Mouse (Mus musculus): ENCODE data around the gene Zswim3. TPM values are rescaled to one million over a fixed set of nuclear protein-coding genes. Genes with fewer than 3 reads are reported as not detected.
A peak's percentile ranks its signal among the peaks of the same experiment; 100 is the strongest.

The Zswim3 gene
- total and polyA plus RNA-seq, 2 experiments: 0.82 to 0.83 TPM

DNA sequence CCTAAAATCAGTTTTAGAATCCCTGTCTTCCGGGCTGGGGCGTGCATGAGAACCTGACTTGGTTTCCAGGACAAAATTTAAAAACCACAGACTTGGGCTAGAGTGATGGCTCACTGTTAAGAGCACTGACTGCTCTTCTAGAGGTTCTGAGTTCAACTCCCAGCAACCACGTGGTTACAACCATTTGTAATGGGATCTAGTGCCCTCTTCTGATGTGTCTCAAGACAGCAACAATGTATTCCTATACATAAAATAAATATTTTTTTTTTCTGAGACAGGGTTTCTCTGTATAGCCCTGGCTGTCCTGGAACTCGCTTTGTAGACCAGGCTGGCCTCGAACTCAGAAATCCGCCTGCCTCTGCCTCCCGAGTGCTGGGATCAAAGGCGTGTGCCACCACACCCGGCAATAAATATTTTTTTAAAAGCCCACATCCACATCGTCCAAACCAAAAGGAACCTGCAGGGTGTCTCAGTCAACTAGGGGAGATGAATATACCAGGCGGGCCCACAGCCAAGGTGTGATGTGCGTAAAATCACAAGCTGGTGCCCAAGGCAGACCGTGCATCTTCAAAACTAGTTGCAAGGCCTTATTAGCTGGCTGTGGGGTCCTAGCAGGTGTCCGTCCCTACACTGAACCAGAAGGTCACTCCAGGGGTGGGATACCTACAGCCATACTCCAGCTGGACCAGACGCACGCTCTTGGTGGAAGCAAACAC is 27.3 kb downstream of the Zswim3 start:
- no peak overlapping the region for H3K27ac ChIP-seq (replicated peaks; ENCODE audit: insufficient read depth, low read depth, low read length)
- no peaks in the 10 kb centered on the region; the same call in 1 of the 2 replicates for H3K79me2 ChIP-seq (ENCODE audit: control insufficient read depth, insufficient read depth, low read length)
- TF ChIP-seq CTCF (IDR thresholded peaks at IDR 0.05; ENCODE audit: low read depth, low read length) (no peak), POLR2A (IDR thresholded peaks at IDR 0.05; ENCODE audit: extremely low read depth, insufficient read depth, low read length) (no peak)
- H3K27me3 ChIP-seq (ENCODE audit: control insufficient read depth, insufficient read depth, low read length): no peaks in the 10 kb centered on the region
- peaks cover 7% of the 10 kb centered on the region; the same call in 1 of the 2 replicates for H3K4me1 ChIP-seq (ENCODE audit: control insufficient read depth, insufficient read depth, low read length)
- WGBS: 67% methylated on average over 16 of the region's 16 CpGs
- DNase-seq (ENCODE audit: extremely low read depth, low read depth, low spot score): no peak
- H3K4me3 ChIP-seq (ENCODE audit: insufficient read depth, low read depth, low read length): peak overlapping the region; percentile 62; the same call in 1 of the 2 replicates
- no peak overlapping the region for H3K9ac ChIP-seq (ENCODE audit: low read depth, low read length)
- H3K36me3 ChIP-seq (ENCODE audit: control insufficient read depth, insufficient read depth, low read length): no peaks in the 10 kb centered on the region

GRCm38 (mm10) chr2:164832748-164833301 is 27.9 kb downstream of the Zswim3 start, which contains the start of gene Ctsa:
Gene Ctsa (plus strand): TSS chr2:164832873.
- no peaks in the 10 kb centered on the region; the same call in 1 of the 2 replicates for H3K79me2 ChIP-seq (ENCODE audit: control insufficient read depth, insufficient read depth, low read length)
- H3K4me3 ChIP-seq (ENCODE audit: insufficient read depth, low read depth, low read length): peak within 1 kb of the TSS; percentile 62
- H3K4me1 ChIP-seq (ENCODE audit: control insufficient read depth, insufficient read depth, low read length): peaks cover 7% of the 10 kb centered on the region; the same call in 1 of the 2 replicates
- peak within 1 kb of the TSS; percentile 83 for H3K27ac ChIP-seq (replicated peaks; ENCODE audit: insufficient read depth, low read depth, low read length)
- DNase-seq (ENCODE audit: extremely low read depth, low read depth, low spot score): peak; percentile 55
- TF ChIP-seq POLR2A (IDR thresholded peaks at IDR 0.05; ENCODE audit: extremely low read depth, insufficient read depth, low read length) (0 out of 2 replicates have a peak, but pooled peaks have one; percentile 40), CTCF (IDR thresholded peaks at IDR 0.05; ENCODE audit: low read depth, low read length) (peak; percentile 79)
- H3K36me3 ChIP-seq (ENCODE audit: control insufficient read depth, insufficient read depth, low read length): no peaks in the 10 kb centered on the region
- 1% methylated on average over 35 of the region's 35 CpGs for WGBS
- no peaks in the 10 kb centered on the region for H3K27me3 ChIP-seq (ENCODE audit: control insufficient read depth, insufficient read depth, low read length)
- peak within 1 kb of the TSS; percentile 79 for H3K9ac ChIP-seq (ENCODE audit: low read depth, low read length)

GRCm38 (mm10) chr2:164833314-164833959 is 28.5 kb downstream of the Zswim3 start, which contains the start of gene Neurl2:
Gene Neurl2 (minus strand): TSS chr2:164833456.
- TF ChIP-seq CTCF (IDR thresholded peaks at IDR 0.05; ENCODE audit: low read depth, low read length): no peak
- TF ChIP-seq POLR2A (IDR thresholded peaks at IDR 0.05; ENCODE audit: extremely low read depth, insufficient read depth, low read length): peak; percentile 63; the same call in 1 of the 2 replicates
- peak; percentile 86 for DNase-seq (ENCODE audit: extremely low read depth, low read depth, low spot score)
- Histone ChIP-seq H3K9ac (ENCODE audit: low read depth, low read length) (peak within 1 kb of the TSS; percentile 79), H3K27me3 (ENCODE audit: control insufficient read depth, insufficient read depth, low read length) (no peaks in the 10 kb centered on the region), H3K4me1 (ENCODE audit: control insufficient read depth, insufficient read depth, low read length) (peaks cover 7% of the 10 kb centered on the region; the same call in 1 of the 2 replicates), H3K4me3 (ENCODE audit: insufficient read depth, low read depth, low read length) (peak within 1 kb of the TSS; percentile 62), H3K27ac (replicated peaks; ENCODE audit: insufficient read depth, low read depth, low read length) (peak within 1 kb of the TSS; percentile 83), H3K36me3 (ENCODE audit: control insufficient read depth, insufficient read depth, low read length) (peaks cover 4% of the 10 kb centered on the region; the same call in 1 of the 2 replicates), H3K79me2 (ENCODE audit: control insufficient read depth, insufficient read depth, low read length) (no peaks in the 10 kb centered on the region; the same call in 1 of the 2 replicates)
- WGBS: under 1% methylated on average over 31 of the region's 31 CpGs

GRCm38 (mm10) chr2:164834531-164834930 is 29.6 kb downstream of the Zswim3 start:
- H3K79me2 ChIP-seq (ENCODE audit: control insufficient read depth, insufficient read depth, low read length): no peaks in the 10 kb centered on the region; the same call in 1 of the 2 replicates
- H3K27me3 ChIP-seq (ENCODE audit: control insufficient read depth, insufficient read depth, low read length): no peaks in the 10 kb centered on the region
- H3K27ac ChIP-seq (replicated peaks; ENCODE audit: insufficient read depth, low read depth, low read length): peak overlapping the region; percentile 61
- DNase-seq (ENCODE audit: extremely low read depth, low read depth, low spot score): peak; percentile 25
- 50% methylated on average over 8 of the region's 8 CpGs for WGBS
- peak overlapping the region; percentile 62 for H3K4me3 ChIP-seq (ENCODE audit: insufficient read depth, low read depth, low read length)
- peak overlapping the region; percentile 56 for H3K9ac ChIP-seq (ENCODE audit: low read depth, low read length)
- H3K4me1 ChIP-seq (ENCODE audit: control insufficient read depth, insufficient read depth, low read length): peaks cover 7% of the 10 kb centered on the region; the same call in 1 of the 2 replicates
- peaks cover 12% of the 10 kb centered on the region for H3K36me3 ChIP-seq (ENCODE audit: control insufficient read depth, insufficient read depth, low read length)
- TF ChIP-seq CTCF (IDR thresholded peaks at IDR 0.05; ENCODE audit: low read depth, low read length) (peak; percentile 16; the same call in 1 of the 2 replicates), POLR2A (IDR thresholded peaks at IDR 0.05; ENCODE audit: extremely low read depth, insufficient read depth, low read length) (no peak)

GRCm38 (mm10) chr2:164835164-164835563 is 30.3 kb downstream of the Zswim3 start:
- Histone ChIP-seq H3K4me3 (ENCODE audit: insufficient read depth, low read depth, low read length) (no peak overlapping the region), H3K36me3 (ENCODE audit: control insufficient read depth, insufficient read depth, low read length) (peaks cover 12% of the 10 kb centered on the region), H3K9ac (ENCODE audit: low read depth, low read length) (peak overlapping the region; percentile 6; the same call in 1 of the 2 replicates), H3K27ac (replicated peaks; ENCODE audit: insufficient read depth, low read depth, low read length) (no peak overlapping the region), H3K79me2 (ENCODE audit: control insufficient read depth, insufficient read depth, low read length) (no peaks in the 10 kb centered on the region; the same call in 1 of the 2 replicates), H3K27me3 (ENCODE audit: control insufficient read depth, insufficient read depth, low read length) (no peaks in the 10 kb centered on the region), H3K4me1 (ENCODE audit: control insufficient read depth, insufficient read depth, low read length) (peaks cover 7% of the 10 kb centered on the region; the same call in 1 of the 2 replicates)
- no peak for DNase-seq (ENCODE audit: extremely low read depth, low read depth, low spot score)
- 97% methylated on average over 4 of the region's 4 CpGs for WGBS
- no peak for TF ChIP-seq POLR2A (IDR thresholded peaks at IDR 0.05; ENCODE audit: extremely low read depth, insufficient read depth, low read length)
- TF ChIP-seq CTCF (IDR thresholded peaks at IDR 0.05; ENCODE audit: low read depth, low read length): no peak

Measured in liver, adult 2 months (tissue).